In genomic region chr5:4756871-4757711, GRCm38 (mm10) we compare ENCODE assay signal across 8 mouse cellular contexts. TPM values are rescaled to one million over a fixed set of nuclear protein-coding genes. Genes with fewer than 3 reads are reported as not detected.
A peak's percentile ranks its signal among the peaks of the same experiment; 100 is the strongest.
DNase-seq lines count a peak whose midpoint lies in the region; ATAC-seq and TF ChIP-seq lines count a peak whose summit lies in the region.

No protein-coding gene starts in this region.

- H3K9me3 ChIP-seq in forebrain, embryonic 10.5 days: no peaks in the 10 kb centered on the region
- H3K9me3 ChIP-seq in heart, embryonic 13.5 days: no peaks in the 10 kb centered on the region
- no peaks in the 10 kb centered on the region for H3K9me3 ChIP-seq in kidney, embryonic 16.5 days (ENCODE audit: low read length)
- no peaks in the 10 kb centered on the region for H3K9me3 ChIP-seq in liver, embryonic 12.5 days (replicated peaks)
- no peaks in the 10 kb centered on the region for H3K9me3 ChIP-seq in neural tube, embryonic 11.5 days (ENCODE audit: control insufficient read depth, low read length)

- peak; percentile 12; the same call in 1 of the 2 replicates for ATAC-seq in heart, embryonic 13.5 days (ENCODE audit: extremely low read depth, insufficient number of reproducible peaks, low FRiP score, low TSS enrichment)
- peak; percentile 59 for ATAC-seq in kidney, embryonic 16.5 days (ENCODE audit: low FRiP score, low TSS enrichment)
- peak; percentile 51 for ATAC-seq in liver, embryonic 12.5 days
- peak; percentile 43 for ATAC-seq in neural tube, embryonic 11.5 days (ENCODE audit: insufficient read depth, low FRiP score, low TSS enrichment)

- H3K9ac ChIP-seq in heart, embryonic 13.5 days: peak overlapping the region; percentile 98
- H3K9ac ChIP-seq in kidney, embryonic 16.5 days (replicated peaks; ENCODE audit: low read length): peak overlapping the region; percentile 92
- peak overlapping the region; percentile 61 for H3K9ac ChIP-seq in liver, embryonic 12.5 days
- peak overlapping the region; percentile 90 for H3K9ac ChIP-seq in neural tube, embryonic 11.5 days (ENCODE audit: low read length)

- no peak for DNase-seq in thymus, adult 2 months
- no peak for DNase-seq in thymus, postnatal 14 days
- peak; percentile 70 for DNase-seq in forebrain, embryonic 10.5 days (ENCODE audit: extremely low spot score, low spot score)
- peak; percentile 74 for DNase-seq in neural tube, embryonic 11.5 days (ENCODE audit: low spot score)
- peak; percentile 61 for DNase-seq in urinary bladder, postnatal 25 days (ENCODE audit: low spot score)

- H3K4me3 ChIP-seq in thymus, adult 2 months (ENCODE audit: control insufficient read depth, insufficient read depth, low read length): peak overlapping the region; percentile 20; the same call in 1 of the 2 replicates
- peak overlapping the region; percentile 91 for H3K4me3 ChIP-seq in forebrain, embryonic 10.5 days
- peak overlapping the region; percentile 95 for H3K4me3 ChIP-seq in heart, embryonic 13.5 days
- H3K4me3 ChIP-seq in kidney, embryonic 16.5 days (ENCODE audit: low read length): peak overlapping the region; percentile 87
- peak overlapping the region; percentile 57 for H3K4me3 ChIP-seq in liver, embryonic 12.5 days
- peak overlapping the region; percentile 79 for H3K4me3 ChIP-seq in neural tube, embryonic 11.5 days (ENCODE audit: low read depth, low read length)

- 1% methylated on average over 80 of the region's 80 CpGs for WGBS in thymus, adult 2 months
- under 1% methylated on average over 80 of the region's 80 CpGs for WGBS in forebrain, embryonic 10.5 days
- under 1% methylated on average over 79 of the region's 80 CpGs for WGBS in heart, embryonic 13.5 days
- under 1% methylated on average over 78 of the region's 80 CpGs for WGBS in kidney, embryonic 16.5 days
- under 1% methylated on average over 65 of the region's 80 CpGs for WGBS in liver, embryonic 12.5 days (ENCODE audit: insufficient replicate concordance)
- WGBS in neural tube, embryonic 11.5 days: under 1% methylated on average over 76 of the region's 80 CpGs

- peak overlapping the region; percentile 80 for H3K4me2 ChIP-seq in heart, embryonic 13.5 days
- peak overlapping the region; percentile 91 for H3K4me2 ChIP-seq in kidney, embryonic 16.5 days (replicated peaks; ENCODE audit: low read depth, low read length)
- H3K4me2 ChIP-seq in liver, embryonic 12.5 days: peak overlapping the region; percentile 63
- peak overlapping the region; percentile 99 for H3K4me2 ChIP-seq in neural tube, embryonic 11.5 days (ENCODE audit: low read depth)

- H3K4me1 ChIP-seq in thymus, adult 2 months (replicated peaks; ENCODE audit: control insufficient read depth, insufficient read depth, low read length): no peaks in the 10 kb centered on the region
- peaks cover 47% of the 10 kb centered on the region for H3K4me1 ChIP-seq in forebrain, embryonic 10.5 days
- H3K4me1 ChIP-seq in heart, embryonic 13.5 days: peaks cover 37% of the 10 kb centered on the region
- peaks cover 22% of the 10 kb centered on the region for H3K4me1 ChIP-seq in kidney, embryonic 16.5 days (ENCODE audit: insufficient read depth, low read length)
- H3K4me1 ChIP-seq in liver, embryonic 12.5 days: no peaks in the 10 kb centered on the region
- peaks cover 18% of the 10 kb centered on the region for H3K4me1 ChIP-seq in neural tube, embryonic 11.5 days (ENCODE audit: control insufficient read depth, insufficient read depth, low read length)

- no peak for TF ChIP-seq CTCF in thymus, adult 2 months (IDR thresholded peaks at IDR 0.05; ENCODE audit: borderline replicate concordance, control insufficient read depth, extremely low read depth, insufficient read depth, low read length, poor library complexity)

- H3K27ac ChIP-seq in thymus, adult 2 months (ENCODE audit: control insufficient read depth, insufficient read depth, low read length): no peak overlapping the region
- H3K27ac ChIP-seq in forebrain, embryonic 10.5 days: peak overlapping the region; percentile 98
- peak overlapping the region; percentile 99 for H3K27ac ChIP-seq in heart, embryonic 13.5 days (replicated peaks)
- peak overlapping the region; percentile 98 for H3K27ac ChIP-seq in kidney, embryonic 16.5 days (ENCODE audit: low read length)
- H3K27ac ChIP-seq in liver, embryonic 12.5 days: peak overlapping the region; percentile 77
- H3K27ac ChIP-seq in neural tube, embryonic 11.5 days (ENCODE audit: low read depth, low read length): peak overlapping the region; percentile 85

- no peak for TF ChIP-seq POLR2A in thymus, adult 2 months (IDR thresholded peaks at IDR 0.05; ENCODE audit: control insufficient read depth, extremely low read depth, insufficient read depth, low read length, poor library complexity)

- H3K36me3 ChIP-seq in thymus, adult 2 months (ENCODE audit: control insufficient read depth, insufficient read depth, low read length): no peaks in the 10 kb centered on the region
- peaks cover 25% of the 10 kb centered on the region for H3K36me3 ChIP-seq in forebrain, embryonic 10.5 days (replicated peaks)
- H3K36me3 ChIP-seq in heart, embryonic 13.5 days: peaks cover 14% of the 10 kb centered on the region
- H3K36me3 ChIP-seq in kidney, embryonic 16.5 days (ENCODE audit: insufficient read depth, low read length): peaks cover 2% of the 10 kb centered on the region; the same call in 1 of the 2 replicates
- H3K36me3 ChIP-seq in liver, embryonic 12.5 days: no peaks in the 10 kb centered on the region
- H3K36me3 ChIP-seq in neural tube, embryonic 11.5 days (ENCODE audit: control insufficient read depth, insufficient read depth, low read length): no peaks in the 10 kb centered on the region

- peaks cover 3% of the 10 kb centered on the region; the same call in 1 of the 2 replicates for H3K27me3 ChIP-seq in thymus, adult 2 months (ENCODE audit: control insufficient read depth, insufficient read depth, low read length)
- peaks cover 30% of the 10 kb centered on the region for H3K27me3 ChIP-seq in forebrain, embryonic 10.5 days (ENCODE audit: poor library complexity, severe bottlenecking)
- no peaks in the 10 kb centered on the region for H3K27me3 ChIP-seq in heart, embryonic 13.5 days (replicated peaks)
- H3K27me3 ChIP-seq in kidney, embryonic 16.5 days (ENCODE audit: insufficient read depth, low read length): peaks cover 4% of the 10 kb centered on the region; the same call in 1 of the 2 replicates
- peaks cover 66% of the 10 kb centered on the region for H3K27me3 ChIP-seq in liver, embryonic 12.5 days (replicated peaks)
- H3K27me3 ChIP-seq in neural tube, embryonic 11.5 days (ENCODE audit: control insufficient read depth, insufficient read depth, low read length): peaks cover 12% of the 10 kb centered on the region; the same call in 1 of the 2 replicates

RNA-seq across cellular contexts. Expression of gene Fzd1, which starts 0.7 kb away (rescaled TPM):
- polyA plus RNA-seq in thymus, adult 2 months (2012; rRNA removed): 5.8 and 6.2 TPM in 2 replicates
- 13.5 and 13.9 TPM in 2 replicates for polyA plus RNA-seq in forebrain, embryonic 10.5 days (2016; fragmentation: Nextera tagmentation; extraction: Ambion mirVana)
- polyA plus RNA-seq in heart, embryonic 13.5 days (2015; fragmentation: Nextera tagmentation; extraction: Ambion mirVana): 16.0 and 16.2 TPM in 2 replicates
- 37.5 and 38.8 TPM in 2 replicates for polyA plus RNA-seq in kidney, embryonic 16.5 days (2015; fragmentation: Nextera tagmentation; extraction: Ambion mirVana)
- 13.2 and 14.1 TPM in 2 replicates for polyA plus RNA-seq in liver, embryonic 12.5 days (2016; fragmentation: Nextera tagmentation; extraction: Ambion mirVana)
- 18.8 and 19.7 TPM in 2 replicates for polyA plus RNA-seq in neural tube, embryonic 11.5 days (2014; fragmentation: Nextera tagmentation; extraction: Ambion mirVana)

Comparison
In these comparisons a context has a peak if more than half of its experiments do, and no peak if none do; other contexts are left out.
1. DNase-seq: peak in forebrain, embryonic 10.5 days (single experiment), neural tube, embryonic 11.5 days (single experiment) and urinary bladder, postnatal 25 days (single experiment); none in thymus, adult 2 months (single experiment) and thymus, postnatal 14 days (single experiment).
2. H3K4me3 ChIP-seq: peak in every context shown above with its lines; median percentile 95 in heart, embryonic 13.5 days; 91 in forebrain, embryonic 10.5 days; 87 in kidney, embryonic 16.5 days; 79 in neural tube, embryonic 11.5 days; 57 in liver, embryonic 12.5 days; 20 in thymus, adult 2 months.
3. Peak in every context shown above with its lines, with median percentiles within 50 percentile points of each other: ATAC-seq, H3K4me2 ChIP-seq and H3K9ac ChIP-seq.